29 mouse cellular contexts compared by ENCODE assay signal in the genomic region with DNA sequence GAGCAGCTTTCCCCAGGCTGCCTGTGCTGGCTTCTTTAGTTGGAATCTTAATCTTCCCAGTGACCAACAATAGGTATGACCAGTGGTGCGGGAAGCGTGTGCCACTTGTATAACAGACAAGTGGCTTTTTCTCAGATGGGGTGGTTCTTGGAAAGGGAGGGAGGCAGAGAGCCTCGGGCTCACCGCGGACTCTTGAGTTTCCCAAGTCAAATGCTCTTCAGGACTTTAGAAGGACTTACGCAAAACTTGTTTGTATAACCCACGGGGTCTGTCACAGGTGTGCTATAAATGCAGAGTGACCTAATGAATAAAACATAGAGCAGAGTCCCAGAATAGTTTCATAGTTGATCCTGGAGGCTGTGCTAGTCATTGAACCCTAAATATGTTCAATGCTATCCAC. TPM values are rescaled to one million over a fixed set of nuclear protein-coding genes. Genes with fewer than 3 reads are reported as not detected.
DNase-seq lines count a peak whose midpoint lies in the region; ATAC-seq lines count a peak whose summit lies in the region.
"Had no signal": no experiment of that assay in that cellular context is flagged by ENCODE, and none has a peak within 500 bp of the region (broad histone marks: within the 10 kb centered on the region; RNA-seq: fewer than 3 reads in every experiment).

No protein-coding gene starts in this region.

- H3K4me2 ChIP-seq in intestine, embryonic 14.5 days (ENCODE audit: low read length): no peak overlapping the region
- no peak overlapping the region for H3K4me2 ChIP-seq in intestine, embryonic 16.5 days (ENCODE audit: low read depth, low read length)
- H3K4me2 ChIP-seq in lung, embryonic 15.5 days: no peak overlapping the region
- no peak overlapping the region for H3K4me2 ChIP-seq in midbrain, embryonic 14.5 days (ENCODE audit: low read length)
- H3K4me2 ChIP-seq: embryonic facial prominence, embryonic 13.5 days; forebrain, embryonic 12.5 days; heart, embryonic 15.5 days; hindbrain, embryonic 15.5 days; limb, embryonic 12.5 days; liver, embryonic 11.5 days; midbrain, embryonic 15.5 days; neural tube, embryonic 13.5 days; stomach, embryonic 15.5 days had no signal

- H3K9me3 ChIP-seq in intestine, embryonic 14.5 days (ENCODE audit: control insufficient read depth, low read length): no peaks in the 10 kb centered on the region
- no peaks in the 10 kb centered on the region for H3K9me3 ChIP-seq in intestine, embryonic 16.5 days (ENCODE audit: control insufficient read depth, low read length)
- no peaks in the 10 kb centered on the region for H3K9me3 ChIP-seq in lung, embryonic 15.5 days
- no peaks in the 10 kb centered on the region for H3K9me3 ChIP-seq in midbrain, embryonic 14.5 days (ENCODE audit: control insufficient read depth, low read length)
- H3K9me3 ChIP-seq: embryonic facial prominence, embryonic 13.5 days; forebrain, embryonic 12.5 days; heart, embryonic 15.5 days; hindbrain, embryonic 15.5 days; limb, embryonic 12.5 days; midbrain, embryonic 15.5 days; neural tube, embryonic 13.5 days; stomach, embryonic 15.5 days had no signal

- no peaks in the 10 kb centered on the region for H3K4me1 ChIP-seq in intestine, embryonic 14.5 days (replicated peaks; ENCODE audit: control insufficient read depth, insufficient read depth, low read length)
- H3K4me1 ChIP-seq in intestine, embryonic 16.5 days (ENCODE audit: control insufficient read depth, insufficient read depth, low read length): no peaks in the 10 kb centered on the region
- H3K4me1 ChIP-seq in lung, embryonic 15.5 days: peaks cover 24% of the 10 kb centered on the region
- H3K4me1 ChIP-seq in midbrain, embryonic 14.5 days (ENCODE audit: control insufficient read depth, insufficient read depth, low read length): no peaks in the 10 kb centered on the region; the same call in 1 of the 2 replicates
- H3K4me1 ChIP-seq: embryonic facial prominence, embryonic 13.5 days; forebrain, embryonic 12.5 days; heart, embryonic 15.5 days; hindbrain, embryonic 15.5 days; limb, embryonic 12.5 days; midbrain, embryonic 15.5 days; neural tube, embryonic 13.5 days; stomach, embryonic 15.5 days had no signal

- H3K27me3 ChIP-seq in intestine, embryonic 14.5 days (replicated peaks; ENCODE audit: control insufficient read depth, insufficient read depth, low read length): no peaks in the 10 kb centered on the region
- no peaks in the 10 kb centered on the region for H3K27me3 ChIP-seq in intestine, embryonic 16.5 days (replicated peaks; ENCODE audit: control insufficient read depth, insufficient read depth, low read length)
- H3K27me3 ChIP-seq in lung, embryonic 15.5 days: no peaks in the 10 kb centered on the region
- H3K27me3 ChIP-seq in midbrain, embryonic 14.5 days (ENCODE audit: control insufficient read depth, insufficient read depth, low read length): no peaks in the 10 kb centered on the region
- H3K27me3 ChIP-seq: embryonic facial prominence, embryonic 13.5 days; forebrain, embryonic 12.5 days; heart, embryonic 15.5 days; hindbrain, embryonic 15.5 days; midbrain, embryonic 15.5 days; neural tube, embryonic 13.5 days; stomach, embryonic 15.5 days had no signal

- H3K27ac ChIP-seq in intestine, embryonic 14.5 days (ENCODE audit: low read depth): no peak overlapping the region
- no peak overlapping the region for H3K27ac ChIP-seq in intestine, embryonic 16.5 days (ENCODE audit: low read length)
- H3K27ac ChIP-seq in lung, embryonic 15.5 days: 0 out of 2 replicates have a peak overlapping the region, but pooled peaks have one; percentile 33
- H3K27ac ChIP-seq in midbrain, embryonic 14.5 days (replicated peaks; ENCODE audit: low read depth, low read length): no peak overlapping the region
- H3K27ac ChIP-seq: embryonic facial prominence, embryonic 13.5 days; forebrain, embryonic 12.5 days; heart, embryonic 15.5 days; hindbrain, embryonic 15.5 days; layer of hippocampus, adult 2 months; limb, embryonic 12.5 days; midbrain, embryonic 15.5 days; neural tube, embryonic 13.5 days; stomach, embryonic 15.5 days had no signal

- no peak overlapping the region for H3K9ac ChIP-seq in intestine, embryonic 14.5 days (ENCODE audit: low read length)
- H3K9ac ChIP-seq in intestine, embryonic 16.5 days (ENCODE audit: low read depth, low read length): no peak overlapping the region
- no peak overlapping the region for H3K9ac ChIP-seq in lung, embryonic 15.5 days
- no peak overlapping the region for H3K9ac ChIP-seq in midbrain, embryonic 14.5 days (replicated peaks; ENCODE audit: low read length)
- H3K9ac ChIP-seq: embryonic facial prominence, embryonic 13.5 days; forebrain, embryonic 12.5 days; heart, embryonic 15.5 days; hindbrain, embryonic 15.5 days; limb, embryonic 12.5 days; liver, postnatal 0 days; midbrain, embryonic 15.5 days; neural tube, embryonic 13.5 days; stomach, embryonic 15.5 days had no signal

- WGBS in intestine, embryonic 14.5 days: 80% methylated on average over 7 of the region's 7 CpGs
- 78% methylated on average over 7 of the region's 7 CpGs for WGBS in intestine, embryonic 16.5 days
- 59% methylated on average over 7 of the region's 7 CpGs for WGBS in lung, embryonic 15.5 days
- 43% methylated on average over 7 of the region's 7 CpGs for WGBS in midbrain, embryonic 14.5 days

- no peaks in the 10 kb centered on the region for H3K36me3 ChIP-seq in intestine, embryonic 14.5 days (ENCODE audit: control insufficient read depth, insufficient read depth, low read length)
- no peaks in the 10 kb centered on the region for H3K36me3 ChIP-seq in intestine, embryonic 16.5 days (ENCODE audit: control insufficient read depth, insufficient read depth, low read length)
- H3K36me3 ChIP-seq in lung, embryonic 15.5 days: no peaks in the 10 kb centered on the region
- no peaks in the 10 kb centered on the region for H3K36me3 ChIP-seq in midbrain, embryonic 14.5 days (ENCODE audit: control insufficient read depth, insufficient read depth, low read length)
- H3K36me3 ChIP-seq: embryonic facial prominence, embryonic 13.5 days; forebrain, embryonic 12.5 days; heart, embryonic 15.5 days; hindbrain, embryonic 15.5 days; limb, embryonic 12.5 days; midbrain, embryonic 15.5 days; neural tube, embryonic 13.5 days; stomach, embryonic 15.5 days had no signal

- no peak overlapping the region for H3K4me3 ChIP-seq in intestine, embryonic 14.5 days (ENCODE audit: low read depth, low read length)
- H3K4me3 ChIP-seq in intestine, embryonic 16.5 days (ENCODE audit: low read length): no peak overlapping the region
- no peak overlapping the region for H3K4me3 ChIP-seq in lung, embryonic 15.5 days
- no peak overlapping the region for H3K4me3 ChIP-seq in midbrain, embryonic 14.5 days (replicated peaks; ENCODE audit: low read depth, low read length)
- H3K4me3 ChIP-seq: embryonic facial prominence, embryonic 13.5 days; erythroblast, embryonic 14.5 days; forebrain, embryonic 12.5 days; heart, embryonic 15.5 days; hindbrain, embryonic 15.5 days; layer of hippocampus, adult 2 months; limb, embryonic 12.5 days; midbrain, embryonic 15.5 days; neural tube, embryonic 13.5 days; stomach, embryonic 15.5 days had no signal

- DNase-seq in intestine, embryonic 14.5 days (ENCODE audit: low spot score): peak; percentile 13
- peak; percentile 44 for DNase-seq in kidney, postnatal 14 days
- peak; percentile 72 for DNase-seq in lung, postnatal 36 days
- no peak for DNase-seq in midbrain, embryonic 14.5 days
- no peak for DNase-seq in ovary, postnatal 14 days (ENCODE audit: low spot score)
- DNase-seq: adrenal gland, postnatal 10 days; cerebellum, adult 18-20 months; cerebellum, postnatal 25 days; embryo, embryonic 11 days; heart, postnatal 4 days; layer of hippocampus, postnatal 36 days; liver, postnatal 0 days; right cerebral cortex, adult 18-20 months; right cerebral cortex, postnatal 4 days; thymus, postnatal 25 days had no signal

- ATAC-seq in intestine, embryonic 14.5 days (replicated peaks; ENCODE audit: low FRiP score, low TSS enrichment, low read depth): no peak
- ATAC-seq in intestine, embryonic 16.5 days: no peak
- ATAC-seq in lung, embryonic 15.5 days (ENCODE audit: borderline replicate concordance, extremely low read depth, low FRiP score, low TSS enrichment): 0 out of 2 replicates have a peak, but pooled peaks have one; percentile 23
- no peak for ATAC-seq in midbrain, embryonic 14.5 days (ENCODE audit: low FRiP score, low TSS enrichment)
- ATAC-seq: intestine, postnatal 0 days; liver, postnatal 0 days; midbrain, embryonic 15.5 days had no signal

RNA-seq across cellular contexts. Expression of gene Ank3, which starts 47.4 kb away (rescaled TPM):
- 24.7 and 29.0 TPM in 2 replicates for polyA plus RNA-seq in intestine, embryonic 14.5 days (2014; fragmentation: Nextera tagmentation; extraction: Ambion mirVana)
- 21.7 and 26.8 TPM in 2 replicates for polyA plus RNA-seq in intestine, embryonic 16.5 days (2015; fragmentation: Nextera tagmentation; extraction: Ambion mirVana)
- 16.5 and 18.0 TPM in 2 replicates for polyA plus RNA-seq in lung, embryonic 15.5 days (2015; fragmentation: Nextera tagmentation; extraction: Ambion mirVana)
- 139 and 150 TPM in 2 replicates for polyA plus RNA-seq in midbrain, embryonic 14.5 days (2014; fragmentation: Nextera tagmentation; extraction: Ambion mirVana)

Comparison
In these comparisons a context has a peak if more than half of its experiments do, and no peak if none do; other contexts are left out.
1. DNase-seq: peak in intestine, embryonic 14.5 days (single experiment), kidney, postnatal 14 days (single experiment) and lung, postnatal 36 days (single experiment); none in midbrain, embryonic 14.5 days (single experiment) and ovary, postnatal 14 days (single experiment).